In the genomic region with DNA sequence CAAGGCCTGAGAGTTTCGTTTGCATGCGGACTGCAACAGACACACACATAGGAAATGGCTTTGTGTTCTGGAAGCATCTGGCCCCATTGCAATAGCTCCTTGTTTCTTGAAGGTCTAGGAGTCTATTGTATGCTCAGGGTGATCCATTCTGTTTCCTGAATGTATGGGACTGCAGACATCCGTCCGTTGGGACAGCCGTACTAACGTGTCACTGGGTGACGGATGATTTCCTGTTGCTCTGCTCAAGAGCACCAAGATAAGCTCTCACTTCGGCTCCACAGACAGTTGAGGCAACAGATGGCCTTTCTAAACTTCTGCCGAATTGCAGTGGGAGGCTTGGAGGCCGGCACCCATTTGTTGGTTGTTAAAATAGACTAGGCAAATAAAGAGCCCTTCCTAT, we compare ENCODE assay signal across 9 mouse cellular contexts.
DNase-seq lines count a peak whose midpoint lies in the region; ATAC-seq and TF ChIP-seq lines count a peak whose summit lies in the region.
"Had no signal": no experiment of that assay in that cellular context is flagged by ENCODE, and none has a peak within 500 bp of the region (broad histone marks: within the 10 kb centered on the region; RNA-seq: fewer than 3 reads in every experiment).

No protein-coding gene starts in this region.

- no peak for ATAC-seq in kidney, postnatal 0 days (replicated peaks; ENCODE audit: low FRiP score, low read depth)
- ATAC-seq in forebrain, embryonic 12.5 days (ENCODE audit: low FRiP score) = no peak

- WGBS in kidney, postnatal 0 days = 24% methylated on average over 10 of the region's 10 CpGs
- WGBS in limb, embryonic 10.5 days = 18% methylated on average over 10 of the region's 10 CpGs
- WGBS in forebrain, embryonic 12.5 days = 83% methylated on average over 10 of the region's 10 CpGs

- no peaks in the 10 kb centered on the region for H3K4me1 ChIP-seq in kidney, postnatal 0 days (replicated peaks; ENCODE audit: insufficient read depth, low read length)
- H3K4me1 ChIP-seq in limb, embryonic 10.5 days = peaks cover 25% of the 10 kb centered on the region
- H3K4me1 ChIP-seq in forebrain, embryonic 12.5 days = no peaks in the 10 kb centered on the region

- TF ChIP-seq CTCF in kidney, postnatal 0 days (IDR thresholded peaks at IDR 0.05; ENCODE audit: low read depth) = no peak

- H3K9me3 ChIP-seq in kidney, postnatal 0 days (replicated peaks; ENCODE audit: low read length) = no peaks in the 10 kb centered on the region
- no peaks in the 10 kb centered on the region for H3K9me3 ChIP-seq in limb, embryonic 10.5 days (replicated peaks)
- H3K9me3 ChIP-seq in forebrain, embryonic 12.5 days = no peaks in the 10 kb centered on the region

- no peaks in the 10 kb centered on the region for H3K36me3 ChIP-seq in kidney, postnatal 0 days (ENCODE audit: insufficient read depth, low read length)
- H3K36me3 ChIP-seq in limb, embryonic 10.5 days = no peaks in the 10 kb centered on the region
- no peaks in the 10 kb centered on the region for H3K36me3 ChIP-seq in forebrain, embryonic 12.5 days (replicated peaks)
- H3K36me3 ChIP-seq: G1E had no signal

- no peak overlapping the region for H3K4me3 ChIP-seq in kidney, postnatal 0 days (replicated peaks; ENCODE audit: low read depth, low read length)
- H3K4me3 ChIP-seq in limb, embryonic 10.5 days = no peak overlapping the region
- H3K4me3 ChIP-seq in forebrain, embryonic 12.5 days (replicated peaks) = no peak overlapping the region
- H3K4me3 ChIP-seq: gastrocnemius, adult 2 months had no signal

- peak; percentile 76 for DNase-seq in kidney, postnatal 0 days (ENCODE audit: low spot score)
- no peak for DNase-seq in kidney, postnatal 36 days
- DNase-seq in embryo, embryonic 10 days (ENCODE audit: low spot score) = peak; percentile 81
- DNase-seq in limb, embryonic 10.5 days (ENCODE audit: low spot score) = no peak
- peak; percentile 63 for DNase-seq in mesoderm, embryonic 11.5 days (ENCODE audit: low read depth, low spot score)
- DNase-seq in gastrocnemius, postnatal 4 days (ENCODE audit: low spot score in 2 of 2) = no peak
- DNase-seq: gastrocnemius, adult 2 months had no signal

- no peaks in the 10 kb centered on the region for H3K27me3 ChIP-seq in kidney, postnatal 0 days (ENCODE audit: insufficient read depth, low read length)
- H3K27me3 ChIP-seq in limb, embryonic 10.5 days (ENCODE audit: low read depth, poor library complexity, severe bottlenecking) = no peaks in the 10 kb centered on the region
- no peaks in the 10 kb centered on the region for H3K27me3 ChIP-seq in forebrain, embryonic 12.5 days

- peak overlapping the region; percentile 70; the same call in 1 of the 2 replicates for H3K27ac ChIP-seq in kidney, postnatal 0 days
- H3K27ac ChIP-seq in limb, embryonic 10.5 days = peak overlapping the region; percentile 61; the same call in 1 of the 2 replicates
- no peak overlapping the region for H3K27ac ChIP-seq in forebrain, embryonic 12.5 days
- H3K27ac ChIP-seq: gastrocnemius, adult 2 months had no signal

- H3K9ac ChIP-seq in kidney, postnatal 0 days (ENCODE audit: low read depth, low read length) = no peak overlapping the region
- H3K9ac ChIP-seq in forebrain, embryonic 12.5 days = no peak overlapping the region

- no peak overlapping the region for H3K4me2 ChIP-seq in kidney, postnatal 0 days (ENCODE audit: low read length)
- no peak overlapping the region for H3K4me2 ChIP-seq in forebrain, embryonic 12.5 days

Comparison
In these comparisons a context has a peak if more than half of its experiments do, and no peak if none do; other contexts are left out.
1. DNase-seq: peak in kidney, postnatal 0 days (single experiment), embryo, embryonic 10 days (single experiment) and mesoderm, embryonic 11.5 days (single experiment); none in kidney, postnatal 36 days (0 of 2), limb, embryonic 10.5 days (single experiment) and gastrocnemius, postnatal 4 days (0 of 2).